Mouse (Mus musculus) heart, embryonic 14.5 days (tissue): Measurements from ENCODE around the gene Ehd2. TPM values are rescaled to one million over a fixed set of nuclear protein-coding genes. Genes with fewer than 3 reads are reported as not detected.
A peak's percentile ranks its signal among the peaks of the same experiment; 100 is the strongest.

Experiments used
- ATAC-seq: fragments of 200-750 bp; cut with Nextera tagmentation; 2 replicates; pipeline ENCODE4 v1.8.0; 2017; ENCODE audit warnings: low read depth, moderate TSS enrichment; ENCODE audit not compliant: insufficient number of reproducible peaks, insufficient read depth, low FRiP score
- H3K27ac ChIP-seq, 2 experiments: fragments of 200-500 bp in 1 of 2; fragments of 300-500 bp in 1 of 2; sonication (generic) in 1 of 2; replicated peaks in 1 of 2; 2 replicates each; pipeline ENCODE4 v1.5.1; 2012 to 2014; ENCODE audit warnings: low read depth in 2 of 2, low read length in 2 of 2, control low read depth in 1 of 2, mild to moderate bottlenecking in 1 of 2, mixed read lengths in 1 of 2; ENCODE audit not compliant: control insufficient read depth in 1 of 2, insufficient read depth in 1 of 2
- H3K27me3 ChIP-seq: fragments of 300-500 bp; sonication (generic); 2 replicates; pipeline ENCODE4 v1.6.1; 2014; ENCODE audit warnings: mild to moderate bottlenecking, low read length, control low read depth; ENCODE audit not compliant: control insufficient read depth, insufficient read depth
- H3K36me3 ChIP-seq: fragments of 300-500 bp; sonication (generic); 2 replicates; pipeline ENCODE4 v1.6.1; 2014; ENCODE audit warnings: mild to moderate bottlenecking, control low read depth, low read length, mixed read lengths; ENCODE audit not compliant: control insufficient read depth, insufficient read depth
- H3K4me1 ChIP-seq, 2 experiments: fragments of 200-500 bp in 1 of 2; fragments of 300-500 bp in 1 of 2; sonication (generic) in 1 of 2; 2 replicates each; pipeline ENCODE4 v1.6.1; 2012 to 2014; ENCODE audit warnings: low read length in 2 of 2, control low read depth in 1 of 2, mixed read lengths in 1 of 2; ENCODE audit not compliant: control insufficient read depth in 2 of 2, insufficient read depth in 2 of 2
- H3K4me2 ChIP-seq: fragments of 300-500 bp; sonication (generic); 2 replicates; pipeline ENCODE4 v1.6.1; 2014; ENCODE audit warnings: mild to moderate bottlenecking, low read length
- H3K4me3 ChIP-seq, 2 experiments: fragments of 200-500 bp in 1 of 2; fragments of 300-500 bp in 1 of 2; sonication (generic) in 1 of 2; 2 replicates each; pipeline ENCODE4 v1.5.1; 2012 to 2014; ENCODE audit warnings: low read length in 2 of 2, mild to moderate bottlenecking in 2 of 2, control low read depth in 1 of 2, low read depth in 1 of 2, moderate library complexity in 1 of 2; ENCODE audit not compliant: control insufficient read depth in 1 of 2, insufficient read depth in 1 of 2
- H3K9ac ChIP-seq: fragments of 300-500 bp; sonication (generic); 2 replicates; pipeline ENCODE4 v1.6.1; 2014; ENCODE audit warnings: mild to moderate bottlenecking, low read length
- H3K9me3 ChIP-seq: fragments of 300-500 bp; sonication (generic); 2 replicates; pipeline ENCODE4 v1.6.1; 2016; ENCODE audit warnings: low read length, control low read depth; ENCODE audit not compliant: control insufficient read depth
- WGBS: fragments of 180-500 bp; shearing (Covaris S2); extraction: QIAGEN DNeasy Blood & Tissue Kit; methylation state at CpG from one replicate; pipeline ENCODE4 v1.1.7; 2014; 5-methylcytosine and 5-hydroxymethylcytosine counted together
- polyA plus RNA-seq: library from polyadenylated mRNA; unstranded; fragments of >200 nt; fragmentation: Nextera tagmentation; extraction: Ambion mirVana; gene quantifications from 2 replicates; pipeline ENCODE4 v1.2.1, GENCODE M21; 2014

The Ehd2 gene
- polyA plus RNA-seq, 1 experiment from 2014 or later = 37.4 TPM

GRCm38 (mm10) chr7:15962311-15963288 is 4.8 kb downstream of the Ehd2 start:
- Histone ChIP-seq H3K27ac (peak overlapping the region; percentile 89 to 94), H3K9ac (peak overlapping the region; percentile 52), H3K9me3 (no peaks in the 10 kb centered on the region), H3K27me3 (no peaks in the 10 kb centered on the region), H3K4me1 (peaks cover 38 to 49% of the 10 kb centered on the region in 2 experiments), H3K36me3 (peaks cover 38% of the 10 kb centered on the region), H3K4me3 (peak overlapping the region in 1 of 2 experiments; percentile 16; a peak in 3 of 4 replicates), H3K4me2 (peak overlapping the region; percentile 68)
- peak; percentile 77 for ATAC-seq
- WGBS = 16% methylated on average over 12 of the region's 12 CpGs

GRCm38 (mm10) chr7:15961798-15962197 is 5.6 kb downstream of the Ehd2 start:
- Histone ChIP-seq H3K4me2 (peak overlapping the region; percentile 68), H3K4me3 (no peak overlapping the region), H3K27ac (peak overlapping the region; percentile 89 to 94), H3K4me1 (peaks cover 38 to 49% of the 10 kb centered on the region in 2 experiments), H3K36me3 (peaks cover 46% of the 10 kb centered on the region), H3K9ac (peak overlapping the region; percentile 42; the same call in 1 of the 2 replicates), H3K27me3 (no peaks in the 10 kb centered on the region), H3K9me3 (no peaks in the 10 kb centered on the region)
- WGBS = 81% methylated on average over 7 of the region's 7 CpGs
- no peak for ATAC-seq

- no peak overlapping the region for H3K9ac ChIP-seq
Observed at GRCm38 (mm10) chr7:15961239-15961638, 6.1 kb downstream of the Ehd2 start.

GRCm38 (mm10) chr7:15960691-15961090 is 6.7 kb downstream of the Ehd2 start:
- H3K9me3 ChIP-seq = no peaks in the 10 kb centered on the region
- H3K27me3 ChIP-seq = no peaks in the 10 kb centered on the region
- no peak for ATAC-seq
- WGBS = 43% methylated on average over 4 of the region's 4 CpGs
- peaks cover 55% of the 10 kb centered on the region for H3K36me3 ChIP-seq
- H3K4me3 ChIP-seq = no peak overlapping the region
- no peak overlapping the region for H3K9ac ChIP-seq
- peaks cover 43 to 54% of the 10 kb centered on the region in 2 experiments for H3K4me1 ChIP-seq
- peak overlapping the region; percentile 16; the same call in 1 of the 2 replicates for H3K4me2 ChIP-seq
- H3K27ac ChIP-seq = peak overlapping the region; percentile 30 to 89; a peak in 3 of 4 replicates

More at GRCm38 (mm10) chr7:15961239-15961638, 6.1 kb downstream of the Ehd2 start:
- Histone ChIP-seq H3K27me3 (no peaks in the 10 kb centered on the region), H3K36me3 (peaks cover 51% of the 10 kb centered on the region), H3K27ac (peak overlapping the region; percentile 89 to 94), H3K9me3 (no peaks in the 10 kb centered on the region), H3K4me1 (peaks cover 38 to 49% of the 10 kb centered on the region in 2 experiments), H3K4me2 (peak overlapping the region; percentile 16; the same call in 1 of the 2 replicates), H3K4me3 (no peak overlapping the region)
- no peak for ATAC-seq
- WGBS = 46% methylated on average over 4 of the region's 4 CpGs

GRCm38 (mm10) chr7:15956143-15956542 is 11.2 kb downstream of the Ehd2 start:
- no peak overlapping the region for H3K9ac ChIP-seq
- WGBS = 53% methylated on average over 5 of the region's 5 CpGs
- ATAC-seq = no peak
- no peak overlapping the region for H3K4me3 ChIP-seq
- H3K4me2 ChIP-seq = no peak overlapping the region
- H3K4me1 ChIP-seq = peaks cover 23 to 35% of the 10 kb centered on the region in 2 experiments
- H3K27ac ChIP-seq = peak overlapping the region; percentile 58 to 73; a peak in 3 of 4 replicates
- H3K9me3 ChIP-seq = peaks cover 4% of the 10 kb centered on the region; the same call in 1 of the 2 replicates
- no peaks in the 10 kb centered on the region for H3K27me3 ChIP-seq
- H3K36me3 ChIP-seq = peaks cover 81% of the 10 kb centered on the region

- peak overlapping the region; percentile 54 for H3K9ac ChIP-seq
- peak overlapping the region; percentile 58 to 73 for H3K27ac ChIP-seq
- peak; percentile 0; the same call in 1 of the 2 replicates for ATAC-seq
- H3K9me3 ChIP-seq = peaks cover 4% of the 10 kb centered on the region; the same call in 1 of the 2 replicates
- peaks cover 87% of the 10 kb centered on the region for H3K36me3 ChIP-seq
- no peaks in the 10 kb centered on the region for H3K27me3 ChIP-seq
- WGBS = 10% methylated on average over 7 of the region's 7 CpGs
- H3K4me3 ChIP-seq = peak overlapping the region in 1 of 2 experiments; percentile 9; a peak in 1 of 4 replicates
- peak overlapping the region; percentile 58 for H3K4me2 ChIP-seq
- peaks cover 18 to 28% of the 10 kb centered on the region in 2 experiments for H3K4me1 ChIP-seq
Observed at GRCm38 (mm10) chr7:15955509-15955908, 11.9 kb downstream of the Ehd2 start.

- Histone ChIP-seq H3K27ac (peak overlapping the region; percentile 58 to 73), H3K4me1 (peaks cover 18 to 28% of the 10 kb centered on the region in 2 experiments), H3K36me3 (peaks cover 90% of the 10 kb centered on the region), H3K9me3 (peaks cover 4% of the 10 kb centered on the region; the same call in 1 of the 2 replicates), H3K4me2 (peak overlapping the region; percentile 58), H3K4me3 (peak overlapping the region in 1 of 2 experiments; percentile 9; a peak in 2 of 4 replicates), H3K27me3 (no peaks in the 10 kb centered on the region), H3K9ac (peak overlapping the region; percentile 54)
- 6% methylated on average over 21 of the region's 21 CpGs for WGBS
- peak; percentile 77 for ATAC-seq
Observed at GRCm38 (mm10) chr7:15954978-15955443, 12.4 kb downstream of the Ehd2 start.
